8 mouse cellular contexts compared by ENCODE assay signal in the genomic region with DNA sequence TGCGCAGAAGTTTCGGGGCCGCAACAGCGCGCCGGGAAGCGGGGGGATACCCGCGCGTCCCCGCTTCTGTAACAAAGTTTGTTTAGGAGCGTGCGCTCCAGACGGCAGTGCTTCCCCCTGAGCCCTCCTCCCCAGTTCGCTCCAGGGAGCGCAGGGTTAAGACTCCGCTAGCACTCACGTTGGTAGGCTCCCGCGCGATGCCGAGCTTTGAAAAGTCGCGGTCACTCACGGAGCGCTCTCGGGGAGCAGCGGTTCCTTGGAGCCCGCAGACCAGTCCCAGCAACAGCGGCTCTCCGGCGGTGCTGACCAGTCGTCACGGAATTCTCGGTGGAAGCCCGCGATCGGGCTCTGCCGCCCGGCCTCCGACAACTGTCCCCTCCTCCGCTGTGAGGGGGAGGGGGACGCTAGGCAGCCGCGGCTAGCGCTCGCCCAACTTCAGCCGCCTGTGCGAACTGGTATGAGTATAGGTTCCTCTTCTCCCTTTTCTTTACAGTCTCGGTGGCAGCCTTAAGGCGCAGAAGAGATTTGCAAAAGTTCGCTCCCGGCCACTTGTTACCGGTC. TPM values are rescaled to one million over a fixed set of nuclear protein-coding genes. Genes with fewer than 3 reads are reported as not detected.
DNase-seq lines count a peak whose midpoint lies in the region; ATAC-seq and TF ChIP-seq lines count a peak whose summit lies in the region.

No protein-coding gene starts in this region.

- TF ChIP-seq CTCF in heart, postnatal 0 days (IDR thresholded peaks at IDR 0.05; ENCODE audit: low read depth): no peak

- peak overlapping the region; percentile 93 for H3K4me2 ChIP-seq in neural tube, embryonic 11.5 days (ENCODE audit: low read depth)
- H3K4me2 ChIP-seq in embryonic facial prominence, embryonic 15.5 days (replicated peaks): peak overlapping the region; percentile 85
- peak overlapping the region; percentile 79 for H3K4me2 ChIP-seq in heart, postnatal 0 days (ENCODE audit: low read depth, low read length)

- H3K36me3 ChIP-seq in neural tube, embryonic 11.5 days (ENCODE audit: control insufficient read depth, insufficient read depth, low read length): no peaks in the 10 kb centered on the region
- H3K36me3 ChIP-seq in embryonic facial prominence, embryonic 15.5 days: no peaks in the 10 kb centered on the region
- H3K36me3 ChIP-seq in heart, postnatal 0 days (replicated peaks; ENCODE audit: control insufficient read depth, insufficient read depth, low read length): no peaks in the 10 kb centered on the region

- under 1% methylated on average over 54 of the region's 54 CpGs for WGBS in neural tube, embryonic 11.5 days
- under 1% methylated on average over 54 of the region's 54 CpGs for WGBS in embryonic facial prominence, embryonic 15.5 days
- under 1% methylated on average over 54 of the region's 54 CpGs for WGBS in heart, postnatal 0 days

- H3K4me3 ChIP-seq in neural tube, embryonic 11.5 days (ENCODE audit: low read depth, low read length): peak overlapping the region; percentile 84
- peak overlapping the region; percentile 79 for H3K4me3 ChIP-seq in embryonic facial prominence, embryonic 15.5 days (replicated peaks)
- peak overlapping the region; percentile 76 for H3K4me3 ChIP-seq in heart, postnatal 0 days (ENCODE audit: low read depth, low read length)

- DNase-seq in neural tube, embryonic 11.5 days (ENCODE audit: low spot score): peak; percentile 71
- no peak for DNase-seq in neural tube, embryonic 10.5 days (ENCODE audit: extremely low spot score, low spot score)
- peak; percentile 51 for DNase-seq in heart, postnatal 0 days (ENCODE audit: low spot score)
- DNase-seq in layer of hippocampus, postnatal 10 days (ENCODE audit: low spot score in 2 of 2): peak; percentile 64 to 76
- DNase-seq in lung, postnatal 25 days (ENCODE audit: low spot score): peak; percentile 43
- DNase-seq in retina, postnatal 1 day: peak; percentile 72
- peak; percentile 45 to 65 for DNase-seq in urinary bladder, adult 18-20 months (ENCODE audit: low spot score in 2 of 2)

- peak overlapping the region; percentile 96 for H3K27ac ChIP-seq in neural tube, embryonic 11.5 days (ENCODE audit: low read depth, low read length)
- peak overlapping the region; percentile 99 for H3K27ac ChIP-seq in embryonic facial prominence, embryonic 15.5 days (replicated peaks)
- peak overlapping the region; percentile 100 for H3K27ac ChIP-seq in heart, postnatal 0 days (ENCODE audit: low read depth)

- no peaks in the 10 kb centered on the region for H3K27me3 ChIP-seq in neural tube, embryonic 11.5 days (ENCODE audit: control insufficient read depth, insufficient read depth, low read length)
- no peaks in the 10 kb centered on the region for H3K27me3 ChIP-seq in embryonic facial prominence, embryonic 15.5 days
- no peaks in the 10 kb centered on the region for H3K27me3 ChIP-seq in heart, postnatal 0 days (ENCODE audit: control insufficient read depth, insufficient read depth, low read length)

- H3K4me1 ChIP-seq in neural tube, embryonic 11.5 days (ENCODE audit: control insufficient read depth, insufficient read depth, low read length): peaks cover 9% of the 10 kb centered on the region; the same call in 1 of the 2 replicates
- peaks cover 26% of the 10 kb centered on the region for H3K4me1 ChIP-seq in embryonic facial prominence, embryonic 15.5 days
- peaks cover 10% of the 10 kb centered on the region for H3K4me1 ChIP-seq in heart, postnatal 0 days (ENCODE audit: control insufficient read depth, insufficient read depth)

- H3K9me3 ChIP-seq in neural tube, embryonic 11.5 days (ENCODE audit: control insufficient read depth, low read length): no peaks in the 10 kb centered on the region
- H3K9me3 ChIP-seq in embryonic facial prominence, embryonic 15.5 days (replicated peaks): no peaks in the 10 kb centered on the region
- no peaks in the 10 kb centered on the region for H3K9me3 ChIP-seq in heart, postnatal 0 days (replicated peaks; ENCODE audit: control insufficient read depth, low read length)

- H3K9ac ChIP-seq in neural tube, embryonic 11.5 days (ENCODE audit: low read length): peak overlapping the region; percentile 89
- peak overlapping the region; percentile 93 for H3K9ac ChIP-seq in embryonic facial prominence, embryonic 15.5 days
- peak overlapping the region; percentile 96 for H3K9ac ChIP-seq in heart, postnatal 0 days (replicated peaks; ENCODE audit: low read depth, low read length)

- TF ChIP-seq EP300 in heart, postnatal 0 days (IDR thresholded peaks at IDR 0.05; ENCODE audit: low read depth): no peak

- peak; percentile 6; the same call in 1 of the 2 replicates for ATAC-seq in neural tube, embryonic 11.5 days (ENCODE audit: insufficient read depth, low FRiP score, low TSS enrichment)
- no peak for ATAC-seq in embryonic facial prominence, embryonic 15.5 days (ENCODE audit: insufficient number of reproducible peaks, low FRiP score, low TSS enrichment, low read depth)
- no peak for ATAC-seq in heart, postnatal 0 days (ENCODE audit: insufficient read depth, low read depth)

RNA-seq across cellular contexts. Expression of gene Jun, which starts 0.6 kb away (rescaled TPM):
- 49.6 and 52.9 TPM in 2 replicates for polyA plus RNA-seq in neural tube, embryonic 11.5 days (2014; fragmentation: Nextera tagmentation; extraction: Ambion mirVana)
- 92.4 and 105 TPM in 2 replicates for polyA plus RNA-seq in embryonic facial prominence, embryonic 15.5 days (2015; fragmentation: Nextera tagmentation; extraction: Ambion mirVana)
- total RNA-seq in heart, postnatal 0 days (2014; rRNA removed; ENCODE audit: low replicate concordance): 82.6 and 111 TPM in 2 replicates
- polyA plus RNA-seq in heart, postnatal 0 days (2015; fragmentation: Nextera tagmentation; extraction: Ambion mirVana): 49.5 and 74.1 TPM in 2 replicates
- 10 to 100 TPM; 65.0 to 72.0 TPM for total RNA-seq in layer of hippocampus, postnatal 10 days (2021)
